Comparison of ENCODE assay signal across 9 mouse cellular contexts in the genomic region with DNA sequence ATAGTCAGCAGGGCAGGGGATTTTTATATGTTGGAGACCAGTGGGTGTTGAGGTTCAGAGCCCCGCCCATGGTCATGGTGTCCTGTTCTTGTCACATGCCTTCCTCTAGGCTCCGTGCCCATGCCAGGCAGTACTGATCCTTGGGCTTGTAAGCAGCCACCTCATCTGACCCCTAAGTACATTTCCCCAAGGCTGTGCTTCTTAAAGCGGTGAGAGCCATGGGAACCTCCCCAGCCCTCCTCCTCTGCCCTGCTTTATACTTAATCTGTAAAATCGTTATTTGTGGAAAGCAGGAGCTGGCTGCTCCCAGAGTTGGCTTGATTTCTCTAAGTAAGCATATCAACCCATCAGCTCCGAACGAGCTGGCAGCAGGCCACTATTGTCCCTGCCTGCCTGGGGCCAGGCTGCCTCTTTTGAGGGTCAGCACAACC. TPM values are rescaled to one million over a fixed set of nuclear protein-coding genes. Genes with fewer than 3 reads are reported as not detected.
DNase-seq lines count a peak whose midpoint lies in the region; ATAC-seq and TF ChIP-seq lines count a peak whose summit lies in the region.
"Had no signal": no experiment of that assay in that cellular context is flagged by ENCODE, and none has a peak within 500 bp of the region (broad histone marks: within the 10 kb centered on the region; RNA-seq: fewer than 3 reads in every experiment).

No protein-coding gene starts in this region.

- no peaks in the 10 kb centered on the region for H3K27me3 ChIP-seq in heart, adult 2 months (ENCODE audit: control insufficient read depth, insufficient read depth, low read length)
- peaks cover 22% of the 10 kb centered on the region; the same call in 1 of the 2 replicates for H3K27me3 ChIP-seq in heart, embryonic 12.5 days (replicated peaks)
- no peaks in the 10 kb centered on the region for H3K27me3 ChIP-seq in hindbrain, embryonic 16.5 days (replicated peaks; ENCODE audit: control insufficient read depth, insufficient read depth, low read length)
- H3K27me3 ChIP-seq: embryonic facial prominence, embryonic 12.5 days had no signal

- DNase-seq in heart, adult 2 months = peak; percentile 33 to 36
- peak; percentile 36 for DNase-seq in urinary bladder, postnatal 14 days (ENCODE audit: low spot score)
- DNase-seq in urinary bladder, postnatal 25 days (ENCODE audit: low spot score) = no peak
- DNase-seq in testis, postnatal 14 days (ENCODE audit: low spot score) = peak; percentile 77
- no peak for DNase-seq in gastrocnemius, postnatal 4 days (ENCODE audit: low spot score in 2 of 2)

- WGBS in heart, adult 2 months = 22% methylated on average over 6 of the region's 6 CpGs
- WGBS in heart, embryonic 12.5 days = 48% methylated on average over 6 of the region's 6 CpGs
- whole genome bisulfite sequencing in hindbrain, embryonic 16.5 days = 46% methylated on average over 6 of the region's 6 CpGs

- TF ChIP-seq CTCF in heart, adult 2 months (IDR thresholded peaks at IDR 0.05) = no peak

- intact Hi-C loops in heart, adult 2 months (cut with DNase I) = no loop called here

- no peaks in the 10 kb centered on the region for H3K9me3 ChIP-seq in heart, embryonic 12.5 days (replicated peaks)
- H3K9me3 ChIP-seq in hindbrain, embryonic 16.5 days (ENCODE audit: control insufficient read depth, low read length) = no peaks in the 10 kb centered on the region
- H3K9me3 ChIP-seq: embryonic facial prominence, embryonic 12.5 days had no signal

- no peaks in the 10 kb centered on the region for H3K36me3 ChIP-seq in heart, adult 2 months (ENCODE audit: control insufficient read depth, insufficient read depth, low read length)
- H3K36me3 ChIP-seq in heart, embryonic 12.5 days = no peaks in the 10 kb centered on the region
- no peaks in the 10 kb centered on the region for H3K36me3 ChIP-seq in hindbrain, embryonic 16.5 days (ENCODE audit: control insufficient read depth, insufficient read depth, low read length)
- H3K36me3 ChIP-seq: embryonic facial prominence, embryonic 12.5 days had no signal

- ATAC-seq in heart, embryonic 12.5 days (ENCODE audit: insufficient number of reproducible peaks, low FRiP score) = no peak
- peak; percentile 10; the same call in 1 of the 2 replicates for ATAC-seq in hindbrain, embryonic 16.5 days
- no peak for ATAC-seq in megakaryocyte progenitor cell, adult 5-6 weeks (replicated peaks; ENCODE audit: poor library complexity)

- TF ChIP-seq EP300 in heart, adult 2 months (IDR thresholded peaks at IDR 0.05; ENCODE audit: insufficient read depth, low read depth, low read length) = no peak

- no peaks in the 10 kb centered on the region for H3K79me2 ChIP-seq in heart, adult 2 months (replicated peaks; ENCODE audit: control insufficient read depth, insufficient read depth, low read length)

- no peak overlapping the region for H3K27ac ChIP-seq in heart, adult 2 months
- H3K27ac ChIP-seq in heart, embryonic 12.5 days (ENCODE audit: poor library complexity, severe bottlenecking) = no peak overlapping the region
- peak overlapping the region; percentile 45; the same call in 1 of the 2 replicates for H3K27ac ChIP-seq in hindbrain, embryonic 16.5 days (ENCODE audit: low read depth, low read length)
- H3K27ac ChIP-seq: embryonic facial prominence, embryonic 12.5 days had no signal

- no peak overlapping the region for H3K9ac ChIP-seq in heart, adult 2 months (ENCODE audit: low read depth, low read length)
- no peak overlapping the region for H3K9ac ChIP-seq in heart, embryonic 12.5 days
- no peak overlapping the region for H3K9ac ChIP-seq in hindbrain, embryonic 16.5 days (ENCODE audit: low read depth, low read length)
- H3K9ac ChIP-seq: embryonic facial prominence, embryonic 12.5 days had no signal

- no peak for TF ChIP-seq POLR2A in heart, adult 2 months (IDR thresholded peaks at IDR 0.05; ENCODE audit: insufficient read depth, low read depth, low read length)

- no peak overlapping the region for H3K4me3 ChIP-seq in heart, adult 2 months
- no peak overlapping the region for H3K4me3 ChIP-seq in heart, embryonic 12.5 days
- no peak overlapping the region for H3K4me3 ChIP-seq in hindbrain, embryonic 16.5 days (ENCODE audit: low read length)
- H3K4me3 ChIP-seq: embryonic facial prominence, embryonic 12.5 days had no signal

- no peak overlapping the region for H3K4me2 ChIP-seq in heart, embryonic 12.5 days
- H3K4me2 ChIP-seq in hindbrain, embryonic 16.5 days (ENCODE audit: low read length) = no peak overlapping the region
- H3K4me2 ChIP-seq: embryonic facial prominence, embryonic 12.5 days had no signal

- peaks cover 4% of the 10 kb centered on the region; the same call in 1 of the 2 replicates for H3K4me1 ChIP-seq in heart, adult 2 months (ENCODE audit: control insufficient read depth, insufficient read depth, low read length)
- no peaks in the 10 kb centered on the region; the same call in 1 of the 2 replicates for H3K4me1 ChIP-seq in heart, embryonic 12.5 days (replicated peaks)
- peaks cover 37% of the 10 kb centered on the region for H3K4me1 ChIP-seq in hindbrain, embryonic 16.5 days (ENCODE audit: control insufficient read depth, insufficient read depth, low read depth, low read length)
- H3K4me1 ChIP-seq: embryonic facial prominence, embryonic 12.5 days had no signal

RNA-seq across cellular contexts. Expression of gene Ppp2r2c, which starts 31.9 kb away (rescaled TPM):
- total RNA-seq in heart, adult 2 months (2021) = under 1 TPM; 0.78 to 0.96 TPM
- 0.06 and 0.12 TPM in 2 replicates for polyA plus RNA-seq in heart, adult 2 months (2012; rRNA removed)
- 0.04 and 0.14 TPM in 2 replicates for polyA plus RNA-seq in heart, embryonic 12.5 days (2016; fragmentation: Nextera tagmentation; extraction: Ambion mirVana)
- 52.4 and 58.2 TPM in 2 replicates for polyA plus RNA-seq in hindbrain, embryonic 16.5 days (2015; fragmentation: Nextera tagmentation; extraction: Ambion mirVana)
- total RNA-seq in gastrocnemius, postnatal 4 days (2021) = 1 to 10 TPM; 1.2 to 1.8 TPM
- total RNA-seq in megakaryocyte progenitor cell, adult 5-6 weeks (2015) = not detected in 2 replicates
- not detected in 2 replicates for total RNA-seq in megakaryocyte progenitor cell, adult 5-6 weeks (2017)

Comparison
In these comparisons a context has a peak if more than half of its experiments do, and no peak if none do; other contexts are left out.
1. DNase-seq: peak in heart, adult 2 months (2 of 2), urinary bladder, postnatal 14 days (single experiment) and testis, postnatal 14 days (single experiment); none in urinary bladder, postnatal 25 days (single experiment) and gastrocnemius, postnatal 4 days (0 of 2).